Mouse (Mus musculus): ENCODE measurements around the gene Ube2v1. TPM values are rescaled to one million over a fixed set of nuclear protein-coding genes. Genes with fewer than 3 reads are reported as not detected.

Ube2v1 gene
- polyA plus RNA-seq, 1 experiment, result 34.4 TPM

DNA sequence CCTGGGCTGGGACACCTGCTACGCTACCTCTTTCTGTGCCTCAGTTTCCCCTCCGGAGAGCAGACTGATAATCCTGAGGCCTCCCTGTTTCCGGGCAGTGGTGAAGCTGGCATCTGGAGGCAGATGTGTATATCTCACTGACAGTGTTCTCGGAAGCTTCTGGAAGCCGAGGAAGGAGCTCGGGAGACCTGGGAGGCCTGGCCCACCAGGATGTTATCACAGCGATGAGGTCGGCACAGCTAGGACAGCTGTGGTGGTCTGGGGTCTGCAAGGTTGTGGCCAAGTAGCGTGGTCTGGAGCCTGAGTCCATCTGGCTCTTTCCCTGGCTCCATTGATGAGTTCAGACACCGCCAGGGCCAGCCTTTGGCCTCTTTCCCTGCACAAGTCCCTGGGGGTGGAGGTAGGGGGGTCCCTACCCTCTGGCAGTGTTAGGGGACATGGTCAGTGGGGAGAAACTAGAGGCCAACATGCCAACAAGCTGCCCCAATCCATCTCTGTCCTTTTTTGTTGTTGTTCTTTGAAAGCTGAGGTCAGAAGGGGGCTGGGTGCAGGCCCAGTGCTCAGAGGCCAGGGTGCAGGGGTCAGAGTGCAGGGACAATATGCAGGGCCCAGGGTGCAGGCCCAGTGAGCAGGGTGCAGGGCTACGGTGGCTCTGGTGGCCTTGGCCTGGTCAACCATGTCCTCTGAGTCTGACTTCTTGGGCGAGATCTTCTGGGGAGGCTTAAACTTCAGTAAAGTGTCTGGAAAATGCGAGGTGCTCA is 67.2 kb downstream of the Ube2v1 start:
- Histone ChIP-seq H3K9me3 (ENCODE audit: control insufficient read depth, low read length) (no peaks in the 10 kb centered on the region), H3K36me3 (ENCODE audit: control insufficient read depth) (no peaks in the 10 kb centered on the region)

DNA sequence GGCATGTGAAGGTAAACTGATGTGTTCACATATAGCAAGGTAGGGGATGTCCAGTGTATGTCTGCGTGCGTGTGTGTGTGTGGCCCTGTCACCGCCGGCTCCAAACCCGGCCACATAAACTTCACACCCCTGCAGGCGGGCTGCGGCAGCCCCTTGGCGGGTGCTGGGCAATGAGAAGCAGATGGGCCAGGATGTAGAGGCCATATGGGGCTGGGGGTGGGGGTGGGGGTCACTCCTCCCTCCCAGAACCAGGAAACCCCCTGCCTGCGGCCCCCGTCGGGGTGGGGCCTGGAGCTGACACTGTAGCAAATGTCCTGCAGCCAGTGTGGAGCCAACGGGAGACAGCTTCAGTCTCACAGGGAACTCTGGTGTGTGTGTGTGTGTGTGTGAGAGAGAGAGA is 68.2 kb downstream of the Ube2v1 start:
- TF ChIP-seq TAL1 (IDR thresholded peaks at IDR 0.05; ENCODE audit: low read length) (no peak), GATA1 (IDR thresholded peaks at IDR 0.05; ENCODE audit: low read length) (no peak)
- Histone ChIP-seq H3K9me3 (ENCODE audit: control insufficient read depth, low read length) (no peaks in the 10 kb centered on the region), H3K27me3 (ENCODE audit: control insufficient read depth) (peaks cover 38% of the 10 kb centered on the region), H3K36me3 (ENCODE audit: control insufficient read depth) (no peaks in the 10 kb centered on the region), H3K4me1 (ENCODE audit: control insufficient read depth) (no peaks in the 10 kb centered on the region), H3K4me3 (replicated peaks) (no peak overlapping the region)

More for the DNA sequence above, 67.2 kb downstream of the Ube2v1 start:
- H3K4me3 ChIP-seq (replicated peaks), result no peak overlapping the region
- no peaks in the 10 kb centered on the region for H3K4me1 ChIP-seq (ENCODE audit: control insufficient read depth)
- H3K27me3 ChIP-seq (ENCODE audit: control insufficient read depth), result peaks cover 29% of the 10 kb centered on the region
- no peak for TF ChIP-seq TAL1 (IDR thresholded peaks at IDR 0.05; ENCODE audit: low read length)
- no peak for TF ChIP-seq GATA1 (IDR thresholded peaks at IDR 0.05; ENCODE audit: low read length)

DNA sequence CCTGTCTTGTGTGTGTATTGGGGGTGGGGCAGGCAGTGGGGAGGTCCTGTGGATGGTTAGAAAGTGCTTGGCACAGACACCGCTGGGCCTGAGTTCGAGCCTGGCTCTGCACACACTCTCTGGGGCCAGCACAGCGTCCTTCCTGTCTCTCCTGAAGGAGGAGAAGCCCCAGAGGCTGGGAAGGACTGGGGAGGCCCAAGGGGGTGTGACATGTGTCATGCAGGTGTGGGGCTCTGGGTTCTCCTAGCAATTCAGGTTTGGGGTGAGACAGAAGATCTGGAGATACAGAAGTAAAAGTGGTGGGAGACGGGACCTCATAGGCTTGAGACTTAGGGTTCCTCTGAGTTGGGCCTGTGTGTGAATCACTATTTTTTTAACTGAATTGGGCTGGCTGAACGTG is 68.9 kb downstream of the Ube2v1 start:
- H3K9me3 ChIP-seq (ENCODE audit: control insufficient read depth, low read length), result no peaks in the 10 kb centered on the region
- H3K4me3 ChIP-seq (replicated peaks), result no peak overlapping the region
- no peaks in the 10 kb centered on the region for H3K4me1 ChIP-seq (ENCODE audit: control insufficient read depth)
- TF ChIP-seq TAL1 (IDR thresholded peaks at IDR 0.05; ENCODE audit: low read length), result no peak
- TF ChIP-seq GATA1 (IDR thresholded peaks at IDR 0.05; ENCODE audit: low read length), result no peak
- H3K36me3 ChIP-seq (ENCODE audit: control insufficient read depth), result no peaks in the 10 kb centered on the region
- peaks cover 43% of the 10 kb centered on the region for H3K27me3 ChIP-seq (ENCODE audit: control insufficient read depth)

DNA sequence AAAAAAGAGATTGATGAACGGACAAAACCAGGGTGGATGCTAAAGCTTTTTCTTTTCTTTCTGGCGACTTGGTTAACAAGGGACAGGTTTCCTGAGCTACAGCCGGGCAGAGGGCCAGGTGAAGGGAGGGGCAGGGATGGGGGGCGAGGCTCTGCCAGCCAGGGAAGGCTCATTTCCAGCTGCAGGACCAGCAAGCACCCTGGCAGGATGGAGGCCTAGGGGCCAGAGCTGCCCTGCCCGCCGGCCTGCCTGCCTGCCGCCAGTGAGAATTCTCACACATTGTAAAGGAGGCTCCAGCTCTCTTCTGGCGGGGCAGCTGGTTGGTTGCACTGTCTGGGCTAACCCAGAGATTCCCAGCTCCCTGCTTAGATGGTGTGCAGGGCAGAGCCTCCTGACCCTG is 69.8 kb downstream of the Ube2v1 start:
- H3K4me1 ChIP-seq (ENCODE audit: control insufficient read depth), result no peaks in the 10 kb centered on the region
- TF ChIP-seq GATA1 (IDR thresholded peaks at IDR 0.05; ENCODE audit: low read length) (no peak), TAL1 (IDR thresholded peaks at IDR 0.05; ENCODE audit: low read length) (no peak)

GRCm38 (mm10) chr2:167559413-167559812 is 72.5 kb downstream of the Ube2v1 start:
- Histone ChIP-seq H3K36me3 (ENCODE audit: control insufficient read depth) (no peaks in the 10 kb centered on the region), H3K4me1 (ENCODE audit: control insufficient read depth) (no peaks in the 10 kb centered on the region), H3K27me3 (ENCODE audit: control insufficient read depth) (peaks cover 38% of the 10 kb centered on the region), H3K4me3 (replicated peaks) (no peak overlapping the region), H3K9me3 (ENCODE audit: control insufficient read depth, low read length) (no peaks in the 10 kb centered on the region)
- TF ChIP-seq GATA1 (IDR thresholded peaks at IDR 0.05; ENCODE audit: low read length), result no peak

More for the DNA sequence above, 69.8 kb downstream of the Ube2v1 start:
- no peak overlapping the region for H3K4me3 ChIP-seq (replicated peaks)
- no peaks in the 10 kb centered on the region for H3K36me3 ChIP-seq (ENCODE audit: control insufficient read depth)
- no peaks in the 10 kb centered on the region for H3K9me3 ChIP-seq (ENCODE audit: control insufficient read depth, low read length)
- peaks cover 43% of the 10 kb centered on the region for H3K27me3 ChIP-seq (ENCODE audit: control insufficient read depth)

Other genes with a start within 250 kb of the Ube2v1 start
- 0.95 and 1.2 TPM in 2 replicates for gene Slc9a8, start 210.4 kb downstream of the Ube2v1 start, polyA plus RNA-seq (2012)
- gene Rnf114, start 139.4 kb downstream of the Ube2v1 start, polyA plus RNA-seq (2012), result 0.77 and 0.89 TPM in 2 replicates
- 2.4 and 2.5 TPM in 2 replicates for gene Spata2, start 139.2 kb downstream of the Ube2v1 start, polyA plus RNA-seq (2012)
- 0.07 TPM in 1 of 2 replicates, not detected in the other for gene Snai1, start 93.9 kb downstream of the Ube2v1 start, polyA plus RNA-seq (2012)
- gene Gm20431, start 29.4 kb upstream of the Ube2v1 start, polyA plus RNA-seq (2012), result not detected in 2 replicates
- 4.3 and 4.7 TPM in 2 replicates for gene Cebpb, start 56.8 kb upstream of the Ube2v1 start, polyA plus RNA-seq (2012)
- 11.3 and 11.7 TPM in 2 replicates for gene Tmem189, start 57.7 kb upstream of the Ube2v1 start, polyA plus RNA-seq (2012)

Data from erythroblast, embryonic 14.5 days (primary cell).